Mouse (Mus musculus) hindbrain, embryonic 13.5 days (tissue): ENCODE results near the gene Trappc10. TPM values are rescaled to one million over a fixed set of nuclear protein-coding genes. Genes with fewer than 3 reads are reported as not detected.
A peak's percentile ranks its signal among the peaks of the same experiment; 100 is the strongest.

Experiments
- ATAC-seq: fragments of 200-750 bp; cut with Nextera tagmentation; 2 replicates; pipeline ENCODE4 v1.8.0; 2017; ENCODE audit warnings: moderate TSS enrichment; ENCODE audit not compliant: low FRiP score
- H3K27ac ChIP-seq: fragments of 300-500 bp; sonication (generic); 2 replicates; pipeline ENCODE4 v1.5.1; 2015; ENCODE audit warnings: inconsistent platforms, mild to moderate bottlenecking, moderate library complexity
- H3K27me3 ChIP-seq: fragments of 300-500 bp; sonication (generic); 2 replicates; pipeline ENCODE4 v1.6.1; 2015; ENCODE audit warnings: mild to moderate bottlenecking, inconsistent platforms
- H3K36me3 ChIP-seq: fragments of 300-500 bp; sonication (generic); 2 replicates; pipeline ENCODE4 v1.6.1; 2015; ENCODE audit warnings: mild to moderate bottlenecking, inconsistent platforms
- H3K4me1 ChIP-seq: fragments of 300-500 bp; sonication (generic); replicated peaks from 2 replicates; pipeline ENCODE4 v1.6.1; 2015; ENCODE audit warnings: inconsistent platforms
- H3K4me2 ChIP-seq: fragments of 300-500 bp; sonication (generic); 2 replicates; pipeline ENCODE4 v1.6.1; 2015; ENCODE audit warnings: inconsistent platforms, mild to moderate bottlenecking, moderate library complexity
- H3K4me3 ChIP-seq: fragments of 300-500 bp; sonication (generic); 2 replicates; pipeline ENCODE4 v1.5.1; 2015; ENCODE audit warnings: mild to moderate bottlenecking, inconsistent platforms
- H3K9ac ChIP-seq: fragments of 300-500 bp; sonication (generic); 2 replicates; pipeline ENCODE4 v1.6.1; 2015; ENCODE audit warnings: mild to moderate bottlenecking, inconsistent platforms
- H3K9me3 ChIP-seq: fragments of 300-500 bp; sonication (generic); 2 replicates; pipeline ENCODE4 v1.6.1; 2016; ENCODE audit warnings: inconsistent platforms
- WGBS: fragments of 180-500 bp; shearing (Covaris S2); methylation state at CpG from one replicate; pipeline ENCODE4 v1.1.7; 2015; 5-methylcytosine and 5-hydroxymethylcytosine counted together
- polyA plus RNA-seq: library from polyadenylated mRNA; unstranded; fragments of >200 nt; fragmentation: Nextera tagmentation; extraction: Ambion mirVana; gene quantifications from 2 replicates; pipeline ENCODE4 v1.2.1, GENCODE M21; 2015

The Trappc10 gene
- polyA plus RNA-seq, 1 experiment from 2014 or later = 23.1 TPM

DNA sequence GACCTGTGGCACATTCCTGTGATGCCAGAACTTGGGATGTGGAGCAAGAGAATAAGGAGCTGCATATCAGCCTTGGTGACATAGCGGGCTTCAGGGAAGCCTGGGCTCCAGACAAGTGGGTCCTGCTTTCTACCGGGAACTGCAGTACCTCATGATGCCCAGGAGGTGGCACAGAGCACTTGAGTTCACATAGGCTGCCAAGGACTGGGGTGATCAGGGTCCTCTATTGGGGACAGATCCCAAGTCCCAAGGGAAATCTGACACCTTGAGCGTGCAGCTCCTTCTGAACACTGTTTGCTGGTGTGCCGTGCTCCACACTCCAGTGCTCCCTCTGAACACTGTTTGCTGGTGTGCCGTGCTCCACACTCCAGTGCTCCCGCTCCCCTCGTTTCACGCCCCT, 34.8 kb upstream of the Trappc10 start:
- peaks cover 84% of the 10 kb centered on the region for H3K36me3 ChIP-seq

DNA sequence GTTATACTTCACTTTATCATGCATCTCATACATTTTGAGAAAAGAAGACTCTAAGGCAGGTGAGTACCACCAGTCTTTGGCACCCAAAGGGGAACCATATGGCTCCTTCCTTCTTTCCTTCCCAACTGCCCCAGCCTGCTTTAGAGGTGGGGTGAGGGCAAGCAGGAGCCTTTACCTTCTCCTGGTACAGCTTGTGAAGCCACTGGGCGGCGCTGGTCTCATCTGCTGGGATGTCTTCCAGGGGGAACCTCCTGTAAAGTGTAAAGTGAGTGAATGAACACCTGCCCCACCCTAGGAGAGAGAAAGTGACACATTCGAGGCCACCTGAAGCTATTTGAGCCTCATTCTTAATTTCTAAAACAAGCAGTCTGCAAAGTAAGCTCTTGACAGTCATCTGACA, 33.4 kb upstream of the Trappc10 start:
- ATAC-seq = no peak
- H3K4me3 ChIP-seq = no peak overlapping the region
- no peak overlapping the region for H3K27ac ChIP-seq
- H3K9me3 ChIP-seq = no peaks in the 10 kb centered on the region
- H3K27me3 ChIP-seq = no peaks in the 10 kb centered on the region
- no peak overlapping the region for H3K9ac ChIP-seq
- 0 out of 2 replicates have a peak, but pooled peaks cover 5% of the 10 kb centered on the region for H3K4me1 ChIP-seq
- WGBS = 84% methylated on average over 3 of the region's 3 CpGs
- H3K4me2 ChIP-seq = no peak overlapping the region
- peaks cover 84% of the 10 kb centered on the region for H3K36me3 ChIP-seq

More for the DNA sequence above, 34.8 kb upstream of the Trappc10 start:
- H3K4me1 ChIP-seq = no peaks in the 10 kb centered on the region
- no peaks in the 10 kb centered on the region for H3K27me3 ChIP-seq
- ATAC-seq = peak; percentile 72
- 51% methylated on average over 8 of the region's 8 CpGs for WGBS
- no peak overlapping the region for H3K4me3 ChIP-seq
- H3K9ac ChIP-seq = no peak overlapping the region
- H3K9me3 ChIP-seq = no peaks in the 10 kb centered on the region
- no peak overlapping the region for H3K27ac ChIP-seq
- no peak overlapping the region for H3K4me2 ChIP-seq

DNA sequence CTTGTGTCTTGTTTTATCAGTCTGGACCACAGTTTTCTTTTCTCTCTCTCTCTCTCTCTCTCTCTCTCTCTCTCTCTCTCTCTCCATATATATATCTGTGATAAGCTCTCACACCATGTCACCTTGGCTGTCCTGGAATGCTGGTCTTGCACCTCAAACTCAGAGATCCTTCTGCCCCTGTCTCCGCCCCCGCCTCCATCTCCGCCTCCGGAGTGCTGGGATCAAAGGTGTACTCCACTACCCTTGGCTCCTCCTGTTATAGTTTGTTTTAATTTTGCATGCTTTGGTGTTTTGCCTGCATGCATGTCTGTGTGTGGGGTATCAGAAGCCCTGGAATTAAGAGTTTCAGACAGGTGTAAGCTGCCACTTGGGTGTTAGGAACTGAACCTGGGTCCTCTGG, 31.8 kb upstream of the Trappc10 start:
- ATAC-seq = no peak
- Histone ChIP-seq H3K4me1 (0 out of 2 replicates have a peak, but pooled peaks cover 10% of the 10 kb centered on the region), H3K36me3 (peaks cover 82% of the 10 kb centered on the region), H3K27ac (no peak overlapping the region), H3K27me3 (no peaks in the 10 kb centered on the region), H3K4me3 (no peak overlapping the region), H3K4me2 (no peak overlapping the region), H3K9me3 (no peaks in the 10 kb centered on the region), H3K9ac (no peak overlapping the region)
- 95% methylated on average over 4 of the region's 4 CpGs for WGBS

DNA sequence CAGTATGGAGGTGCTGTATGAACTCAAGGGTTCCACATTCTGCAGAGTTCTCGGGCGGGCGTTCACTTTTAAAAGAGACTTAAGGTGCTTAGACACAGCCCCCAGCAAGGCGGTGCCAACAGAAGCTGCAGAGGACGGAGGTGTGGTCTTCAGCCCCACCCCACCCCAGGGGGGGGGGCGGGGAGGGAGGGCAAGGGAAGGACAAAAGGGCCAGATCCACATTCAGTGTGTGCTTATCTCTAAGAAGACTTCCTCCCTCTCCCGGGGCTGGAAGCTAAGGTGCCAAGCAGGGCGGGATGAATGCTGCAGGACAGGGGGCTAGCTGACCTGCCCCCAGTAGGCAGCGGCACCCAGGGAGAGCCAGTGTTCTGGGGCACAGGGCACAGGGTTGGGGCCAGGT, 28.5 kb upstream of the Trappc10 start:
- H3K27ac ChIP-seq = no peak overlapping the region
- no peak for ATAC-seq

DNA sequence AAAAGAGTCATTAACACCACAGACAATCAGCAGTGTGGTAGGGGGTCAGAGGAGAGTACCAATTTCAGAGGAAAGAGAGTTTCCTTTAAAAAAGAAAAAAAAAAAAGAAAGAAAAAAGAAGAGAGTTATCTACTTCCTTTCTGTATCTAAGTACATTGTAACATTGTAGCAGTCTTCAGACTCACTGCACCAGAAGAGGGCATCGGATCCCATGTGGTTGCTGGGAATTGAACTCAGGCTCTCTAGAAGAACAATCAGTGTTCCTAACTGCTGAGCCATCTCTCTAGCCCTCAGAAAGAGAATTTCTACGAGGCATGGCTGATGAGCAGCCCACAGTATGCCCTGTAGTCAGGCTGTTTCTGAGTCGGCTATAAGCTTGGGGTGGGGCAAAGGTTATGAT, 21.4 kb upstream of the Trappc10 start:
- no peak overlapping the region for H3K4me2 ChIP-seq
- no peak overlapping the region for H3K27ac ChIP-seq
- no peaks in the 10 kb centered on the region for H3K9me3 ChIP-seq
- H3K4me3 ChIP-seq = no peak overlapping the region
- no peaks in the 10 kb centered on the region for H3K27me3 ChIP-seq
- no peaks in the 10 kb centered on the region for H3K4me1 ChIP-seq
- 78% methylated on average over 3 of the region's 3 CpGs for WGBS
- no peak overlapping the region for H3K9ac ChIP-seq
- peaks cover 6% of the 10 kb centered on the region; the same call in 1 of the 2 replicates for H3K36me3 ChIP-seq
- no peak for ATAC-seq

More for the DNA sequence above, 28.5 kb upstream of the Trappc10 start:
- WGBS = 37% methylated on average over 8 of the region's 9 CpGs
- Histone ChIP-seq H3K27me3 (no peaks in the 10 kb centered on the region), H3K4me3 (no peak overlapping the region), H3K9ac (no peak overlapping the region), H3K9me3 (no peaks in the 10 kb centered on the region), H3K36me3 (peaks cover 64% of the 10 kb centered on the region), H3K4me2 (no peak overlapping the region), H3K4me1 (0 out of 2 replicates have a peak, but pooled peaks cover 10% of the 10 kb centered on the region)

DNA sequence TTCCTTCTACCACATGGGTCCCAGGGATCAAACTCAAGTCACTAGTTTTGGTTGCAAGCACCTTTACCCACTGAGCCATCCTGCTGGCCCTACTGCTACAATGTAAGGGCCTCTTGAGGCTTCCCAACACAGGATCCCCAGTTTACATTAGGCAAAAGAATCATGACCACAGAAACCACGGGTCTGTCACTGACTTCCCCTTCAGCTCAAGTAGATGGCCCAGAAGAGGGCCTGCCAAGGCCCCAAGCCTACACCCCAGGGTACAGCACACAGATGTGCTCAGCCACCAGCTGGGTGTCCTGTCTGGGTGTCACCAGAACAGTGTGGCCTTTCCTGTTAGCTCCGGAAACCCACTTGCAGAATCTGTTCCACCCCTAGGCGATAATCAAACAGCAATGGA, 20.3 kb upstream of the Trappc10 start:
- Histone ChIP-seq H3K9me3 (no peaks in the 10 kb centered on the region), H3K27me3 (no peaks in the 10 kb centered on the region), H3K4me1 (no peaks in the 10 kb centered on the region), H3K27ac (no peak overlapping the region), H3K4me3 (no peak overlapping the region), H3K36me3 (no peaks in the 10 kb centered on the region), H3K4me2 (no peak overlapping the region), H3K9ac (no peak overlapping the region)
- 85% methylated on average over 3 of the region's 3 CpGs for WGBS
- ATAC-seq = no peak

DNA sequence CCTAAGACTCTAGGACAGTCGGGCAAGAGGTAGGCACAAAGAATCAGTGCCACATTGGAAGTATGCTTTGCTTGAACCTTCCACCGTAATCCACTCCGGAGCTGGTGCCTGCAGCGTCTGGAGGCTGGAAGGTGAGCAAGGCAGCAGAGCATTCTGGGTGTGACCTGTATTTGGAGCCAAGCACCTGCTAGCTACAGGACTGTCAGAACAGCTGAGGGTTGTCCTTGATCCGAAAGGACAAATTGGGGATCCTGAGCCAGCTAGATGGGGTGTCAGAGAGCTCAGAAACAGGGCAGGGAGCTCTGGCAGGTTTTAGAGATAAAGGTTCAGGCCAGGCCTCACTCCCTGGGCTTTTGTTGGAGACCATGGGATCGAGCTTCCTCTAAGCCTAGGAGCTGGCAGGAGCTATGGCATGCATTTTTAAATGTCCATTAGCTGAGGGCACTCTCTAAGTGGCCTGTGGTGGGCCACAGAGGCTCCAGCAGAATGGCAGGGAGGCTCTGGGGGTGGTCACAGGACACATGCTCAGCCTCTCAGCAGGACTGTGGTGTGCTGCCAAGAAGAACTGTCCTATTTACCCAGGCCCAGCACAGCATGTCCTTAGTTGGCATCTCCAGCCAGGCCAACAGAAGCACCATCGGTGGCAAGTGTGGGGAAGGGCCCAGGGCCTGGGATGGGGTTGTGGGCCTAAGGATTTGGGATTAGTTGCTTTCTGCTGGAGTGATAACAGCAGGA, 16.6 kb upstream of the Trappc10 start:
- no peak overlapping the region for H3K4me3 ChIP-seq
- H3K4me2 ChIP-seq = no peak overlapping the region
- WGBS = 72% methylated on average over 7 of the region's 7 CpGs
- no peaks in the 10 kb centered on the region for H3K9me3 ChIP-seq
- H3K27ac ChIP-seq = no peak overlapping the region
- H3K36me3 ChIP-seq = no peaks in the 10 kb centered on the region
- no peak overlapping the region for H3K9ac ChIP-seq
- H3K4me1 ChIP-seq = no peaks in the 10 kb centered on the region
- no peaks in the 10 kb centered on the region for H3K27me3 ChIP-seq
- ATAC-seq = no peak

DNA sequence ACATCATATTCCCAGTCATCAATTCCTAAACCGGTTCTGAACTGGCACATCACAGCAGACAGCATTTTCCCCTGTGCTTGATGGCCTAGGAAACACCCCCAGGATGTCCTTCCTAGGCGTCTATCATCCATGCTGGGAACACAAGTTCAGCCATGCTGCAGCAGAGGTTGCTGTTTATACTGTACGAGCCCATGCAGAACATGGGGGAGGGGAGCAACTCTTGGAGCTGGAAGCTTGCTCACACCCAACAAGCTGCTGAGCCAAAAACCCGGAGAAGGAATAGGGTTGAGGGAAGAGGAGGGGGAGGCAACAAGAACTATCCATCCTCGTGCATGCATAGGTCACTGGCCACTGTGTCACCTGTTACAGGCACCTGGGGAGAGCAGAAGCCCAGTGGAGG, 15.9 kb upstream of the Trappc10 start:
- Histone ChIP-seq H3K9ac (0 out of 2 replicates have a peak overlapping the region, but pooled peaks have one; percentile 20), H3K4me3 (no peak overlapping the region), H3K27ac (no peak overlapping the region), H3K4me1 (no peaks in the 10 kb centered on the region), H3K36me3 (no peaks in the 10 kb centered on the region), H3K4me2 (no peak overlapping the region), H3K27me3 (no peaks in the 10 kb centered on the region), H3K9me3 (no peaks in the 10 kb centered on the region)
- no peak for ATAC-seq
- WGBS = 30% methylated on average over 5 of the region's 5 CpGs

DNA sequence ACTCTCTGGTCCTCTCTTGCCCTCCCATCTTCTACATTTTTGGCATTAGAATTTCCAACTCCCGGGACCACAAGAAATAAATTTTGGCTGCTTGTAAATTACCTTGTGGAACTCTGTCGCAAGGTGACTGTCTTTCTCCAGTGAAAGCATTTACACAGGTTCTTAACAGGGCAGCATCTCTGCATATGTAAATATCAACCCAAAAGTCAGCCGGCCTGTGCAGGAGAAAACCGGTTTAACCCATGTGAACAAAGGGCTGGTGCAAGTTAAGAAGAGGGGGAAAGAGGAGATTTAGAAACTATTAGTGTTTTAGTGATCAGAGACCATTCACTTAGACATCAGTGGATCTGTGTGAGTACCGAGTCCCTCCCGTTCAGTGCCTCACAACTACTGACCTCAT, 15.3 kb upstream of the Trappc10 start:
- Histone ChIP-seq H3K27me3 (no peaks in the 10 kb centered on the region), H3K27ac (no peak overlapping the region), H3K4me2 (no peak overlapping the region), H3K4me1 (no peaks in the 10 kb centered on the region), H3K9me3 (no peaks in the 10 kb centered on the region), H3K36me3 (no peaks in the 10 kb centered on the region), H3K9ac (no peak overlapping the region), H3K4me3 (no peak overlapping the region)
- 60% methylated on average over 6 of the region's 6 CpGs for WGBS
- no peak for ATAC-seq

DNA sequence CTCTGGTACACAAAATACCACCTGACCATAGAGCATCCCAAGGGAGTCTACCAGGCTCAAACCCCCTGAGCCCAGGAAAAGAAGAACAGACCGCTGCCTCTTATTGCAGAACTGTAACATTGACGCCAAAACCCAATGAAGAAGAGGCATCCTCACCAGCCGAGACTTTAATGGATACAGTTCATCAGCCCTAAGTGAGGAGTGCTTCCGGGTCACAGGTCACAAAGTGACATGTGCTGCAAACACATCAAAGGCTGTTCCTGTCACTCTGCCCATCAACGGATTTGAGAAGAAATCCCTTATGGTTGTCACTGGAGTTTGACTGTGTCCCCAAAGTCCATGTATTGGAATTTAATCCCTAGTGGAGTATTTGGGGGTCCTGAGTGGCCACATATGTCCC, 14.8 kb upstream of the Trappc10 start:
- no peaks in the 10 kb centered on the region for H3K4me1 ChIP-seq
- no peak overlapping the region for H3K9ac ChIP-seq
- no peak overlapping the region for H3K4me3 ChIP-seq
- no peaks in the 10 kb centered on the region for H3K9me3 ChIP-seq
- no peaks in the 10 kb centered on the region for H3K27me3 ChIP-seq
- no peak overlapping the region for H3K27ac ChIP-seq
- ATAC-seq = no peak
- H3K36me3 ChIP-seq = no peaks in the 10 kb centered on the region
- WGBS = 76% methylated on average over 5 of the region's 5 CpGs
- H3K4me2 ChIP-seq = no peak overlapping the region

DNA sequence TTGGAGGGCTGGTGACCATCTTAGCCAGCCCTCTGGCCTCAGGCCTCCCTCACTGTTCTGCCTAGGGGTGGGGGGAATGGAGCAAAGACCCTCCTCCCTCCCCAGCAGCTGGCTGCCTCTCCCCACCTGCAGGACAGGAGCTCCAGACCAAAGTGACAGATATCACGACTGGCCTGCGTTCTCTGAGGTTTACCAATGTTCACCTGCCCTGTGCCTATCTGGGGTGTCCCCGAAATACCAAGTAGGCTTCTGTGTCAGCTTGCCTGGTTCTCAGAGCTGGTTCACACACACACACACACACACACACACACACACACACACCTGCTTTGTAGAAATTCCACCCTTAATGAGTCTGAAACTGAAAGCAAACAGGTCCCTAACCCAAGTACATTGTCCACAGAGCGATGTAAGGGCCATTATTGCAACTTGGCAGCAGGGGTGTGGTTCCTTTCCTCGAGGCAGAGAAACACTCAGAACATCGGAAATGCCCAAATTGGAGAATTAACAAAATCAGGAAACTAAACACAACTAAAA, 13.8 kb upstream of the Trappc10 start:
- H3K4me3 ChIP-seq = no peak overlapping the region
- no peak overlapping the region for H3K27ac ChIP-seq
- H3K27me3 ChIP-seq = no peaks in the 10 kb centered on the region
- H3K9ac ChIP-seq = no peak overlapping the region
- no peaks in the 10 kb centered on the region for H3K4me1 ChIP-seq
- no peak for ATAC-seq
- no peak overlapping the region for H3K4me2 ChIP-seq
- no peaks in the 10 kb centered on the region for H3K9me3 ChIP-seq
- H3K36me3 ChIP-seq = no peaks in the 10 kb centered on the region
- 84% methylated on average over 6 of the region's 6 CpGs for WGBS

DNA sequence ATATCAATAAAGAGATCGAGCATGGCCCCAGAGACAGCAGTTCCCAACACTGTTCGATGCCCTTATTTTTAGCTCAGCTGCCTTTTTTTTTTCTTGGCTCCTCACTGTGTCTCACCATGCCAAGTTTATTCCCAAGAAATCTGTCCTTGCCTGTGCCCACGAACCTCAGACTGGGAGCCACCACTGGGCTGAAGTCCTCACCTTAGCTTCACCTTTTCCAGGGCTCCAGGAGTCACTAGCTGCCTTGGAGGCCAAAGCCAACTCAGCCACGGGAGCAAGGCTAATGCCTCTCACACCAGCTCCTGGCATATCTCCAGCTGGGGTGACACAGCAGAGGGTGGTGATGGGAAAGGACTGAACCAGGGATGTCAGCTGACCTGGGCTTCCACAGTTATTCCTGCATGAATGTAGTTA, 11.2 kb upstream of the Trappc10 start:
- 79% methylated on average over 4 of the region's 4 CpGs for WGBS
- Histone ChIP-seq H3K4me3 (no peak overlapping the region), H3K9me3 (peaks cover 4% of the 10 kb centered on the region; the same call in 1 of the 2 replicates), H3K4me2 (no peak overlapping the region), H3K27me3 (no peaks in the 10 kb centered on the region), H3K27ac (no peak overlapping the region), H3K36me3 (no peaks in the 10 kb centered on the region), H3K9ac (no peak overlapping the region), H3K4me1 (no peaks in the 10 kb centered on the region)
- ATAC-seq = no peak

DNA sequence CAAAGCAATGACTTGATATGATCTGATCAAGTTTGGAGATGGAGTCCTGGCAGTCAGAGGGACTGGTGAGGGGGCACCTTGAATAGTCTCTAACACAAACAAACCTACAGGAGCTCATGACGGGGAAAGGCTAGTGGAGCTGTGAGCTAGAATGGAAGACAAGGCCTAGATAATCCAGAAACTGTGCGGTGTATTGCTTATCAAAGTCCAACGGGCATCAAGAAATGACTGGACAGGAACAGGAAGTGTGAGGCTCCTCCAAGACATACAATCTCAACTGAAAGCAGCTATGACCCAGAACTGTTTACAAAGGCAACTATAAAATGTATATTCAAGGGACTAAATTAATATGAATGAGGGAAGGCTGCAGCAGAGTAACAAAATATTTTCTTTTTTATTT, 2.8 kb upstream of the Trappc10 start:
- H3K4me2 ChIP-seq = no peak overlapping the region
- H3K9me3 ChIP-seq = peaks cover 4% of the 10 kb centered on the region; the same call in 1 of the 2 replicates
- no peak overlapping the region for H3K27ac ChIP-seq
- ATAC-seq = no peak
- H3K4me1 ChIP-seq = peaks cover 23% of the 10 kb centered on the region
- no peak overlapping the region for H3K4me3 ChIP-seq
- H3K27me3 ChIP-seq = no peaks in the 10 kb centered on the region
- peaks cover 4% of the 10 kb centered on the region; the same call in 1 of the 2 replicates for H3K36me3 ChIP-seq
- 90% methylated on average over 3 of the region's 3 CpGs for WGBS
- H3K9ac ChIP-seq = no peak overlapping the region
